Mouse (Mus musculus): ENCODE results near the gene Sh3d21. TPM values are rescaled to one million over a fixed set of nuclear protein-coding genes. Genes with fewer than 3 reads are reported as not detected.

Sh3d21 gene
- polyA plus RNA-seq, 1 experiment from 2014 or later: 8.4 TPM

- H3K9me3 ChIP-seq (ENCODE audit: control insufficient read depth, low read length): no peaks in the 10 kb centered on the region
- TF ChIP-seq CTCF (IDR thresholded peaks at IDR 0.05; ENCODE audit: low read depth) (peak; percentile 22; the same call in 1 of the 2 replicates), EP300 (optimal IDR thresholded peaks at IDR 0.05) (no peak)
These were observed 60.2 kb downstream of the Sh3d21 start for GRCm38 (mm10) chr4:126103057-126103581.

DNA sequence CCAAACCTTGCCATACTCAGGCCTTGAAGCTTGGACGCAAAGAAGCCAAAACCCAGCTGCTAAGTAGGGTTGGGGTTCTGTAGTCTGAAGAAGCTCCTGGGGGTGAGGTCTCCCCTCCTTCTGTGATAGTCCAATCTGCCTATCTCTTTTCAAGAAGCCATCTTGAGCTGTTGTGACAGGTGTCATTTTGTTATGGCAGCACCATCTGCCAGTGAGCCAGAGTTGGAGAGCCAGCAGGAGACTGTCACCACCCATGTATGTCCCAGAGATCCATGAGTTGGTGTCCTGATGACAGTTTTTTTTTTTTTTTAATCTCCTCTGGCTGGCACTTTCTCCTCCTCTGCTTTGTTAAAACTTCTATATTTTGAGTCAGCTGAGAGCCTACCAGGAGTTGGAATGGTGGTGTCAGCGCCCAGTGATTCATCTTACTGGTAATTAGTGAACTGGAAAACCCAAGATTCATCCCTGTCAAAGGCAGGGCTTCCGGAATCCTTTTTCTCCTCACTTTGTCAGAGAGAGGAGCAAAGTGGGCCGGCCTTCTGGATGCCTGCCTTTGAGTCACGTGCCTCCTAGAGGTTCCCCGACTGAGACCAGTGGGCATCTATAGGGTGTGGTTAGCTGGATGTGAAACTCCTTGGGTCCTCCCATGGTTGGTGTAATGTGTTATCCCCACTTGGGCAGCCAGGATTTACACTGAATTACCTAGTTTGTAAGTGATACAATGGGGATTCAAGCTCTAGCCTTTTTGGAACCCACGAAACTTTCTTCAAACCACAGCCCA lies 61.0 kb downstream of the Sh3d21 start:
- Histone ChIP-seq H3K4me2 (replicated peaks; ENCODE audit: low read depth) (peak overlapping the region; percentile 90), H3K9me3 (ENCODE audit: control insufficient read depth, low read length) (no peaks in the 10 kb centered on the region), H3K4me3 (ENCODE audit: low read depth, low read length) (no peak overlapping the region), H3K27ac (replicated peaks) (peak overlapping the region; percentile 95), H3K9ac (ENCODE audit: low read length) (no peak overlapping the region), H3K27me3 (ENCODE audit: control insufficient read depth, insufficient read depth, low read length) (no peaks in the 10 kb centered on the region), H3K4me1 (replicated peaks; ENCODE audit: control insufficient read depth, insufficient read depth) (peaks cover 10% of the 10 kb centered on the region), H3K36me3 (ENCODE audit: control insufficient read depth, insufficient read depth, low read length) (no peaks in the 10 kb centered on the region)
- DNase-seq (ENCODE audit: low spot score) (peak; percentile 37), ATAC-seq (ENCODE audit: low FRiP score, low TSS enrichment) (no peak)
- 0 out of 2 replicates have a peak, but pooled peaks have one; percentile 1 for TF ChIP-seq CTCF (IDR thresholded peaks at IDR 0.05; ENCODE audit: low read depth)
- TF ChIP-seq EP300 (optimal IDR thresholded peaks at IDR 0.05): no peak
- 38% methylated on average over 7 of the region's 7 CpGs for WGBS

More at GRCm38 (mm10) chr4:126103057-126103581, 60.2 kb downstream of the Sh3d21 start:
- DNase-seq (ENCODE audit: low spot score) (peak; percentile 93), ATAC-seq (ENCODE audit: low FRiP score, low TSS enrichment) (peak; percentile 80)
- no peaks in the 10 kb centered on the region for H3K27me3 ChIP-seq (ENCODE audit: control insufficient read depth, insufficient read depth, low read length)
- peak overlapping the region; percentile 57 for H3K9ac ChIP-seq (ENCODE audit: low read length)
- under 1% methylated on average over 15 of the region's 15 CpGs for WGBS
- peak overlapping the region; percentile 97 for H3K4me3 ChIP-seq (ENCODE audit: low read depth, low read length)
- H3K4me1 ChIP-seq (replicated peaks; ENCODE audit: control insufficient read depth, insufficient read depth): peaks cover 9% of the 10 kb centered on the region
- peak overlapping the region; percentile 95 for H3K27ac ChIP-seq (replicated peaks)
- H3K4me2 ChIP-seq (replicated peaks; ENCODE audit: low read depth): peak overlapping the region; percentile 90
- no peaks in the 10 kb centered on the region for H3K36me3 ChIP-seq (ENCODE audit: control insufficient read depth, insufficient read depth, low read length)

DNA sequence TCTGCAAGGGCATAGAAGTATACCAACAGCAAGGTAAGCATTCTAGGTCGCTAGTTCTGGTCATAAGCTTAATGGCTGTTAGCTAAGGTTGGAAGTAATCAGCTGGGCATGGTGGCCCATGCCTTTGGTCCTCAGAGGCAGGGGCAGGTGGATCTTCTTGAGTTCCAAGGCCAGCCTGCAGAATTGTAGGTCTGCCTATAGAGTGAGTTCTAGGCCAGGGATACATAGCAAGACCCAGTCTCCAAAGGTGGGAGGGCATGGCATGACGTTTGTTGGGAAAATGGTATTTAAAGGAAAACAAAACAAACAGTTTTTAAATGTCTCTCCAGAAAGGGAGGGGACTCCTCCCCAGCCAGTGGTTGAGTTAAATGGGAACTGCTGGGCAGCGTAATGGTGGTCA lies 62.5 kb downstream of the Sh3d21 start:
- Histone ChIP-seq H3K27ac (replicated peaks) (no peak overlapping the region), H3K9me3 (ENCODE audit: control insufficient read depth, low read length) (no peaks in the 10 kb centered on the region), H3K36me3 (ENCODE audit: control insufficient read depth, insufficient read depth, low read length) (no peaks in the 10 kb centered on the region), H3K9ac (ENCODE audit: low read length) (no peak overlapping the region), H3K4me2 (replicated peaks; ENCODE audit: low read depth) (no peak overlapping the region), H3K4me3 (ENCODE audit: low read depth, low read length) (no peak overlapping the region), H3K4me1 (replicated peaks; ENCODE audit: control insufficient read depth, insufficient read depth) (peaks cover 11% of the 10 kb centered on the region), H3K27me3 (ENCODE audit: control insufficient read depth, insufficient read depth, low read length) (no peaks in the 10 kb centered on the region)
- no peak for DNase-seq (ENCODE audit: low spot score)
- WGBS: 87% methylated on average over 3 of the region's 3 CpGs
- TF ChIP-seq CTCF (IDR thresholded peaks at IDR 0.05; ENCODE audit: low read depth) (no peak), EP300 (optimal IDR thresholded peaks at IDR 0.05) (no peak)
- ATAC-seq (ENCODE audit: low FRiP score, low TSS enrichment): no peak

Other genes starting within 250 kb of the Sh3d21 start
- gene Csf3r, start 138.9 kb downstream of the Sh3d21 start, polyA plus RNA-seq (2015; fragmentation: Nextera tagmentation; extraction: Ambion mirVana): 0.17 and 0.22 TPM in 2 replicates
- 81.9 and 90.0 TPM in 2 replicates for gene Mrps15, start 116.6 kb downstream of the Sh3d21 start, polyA plus RNA-seq (2015; fragmentation: Nextera tagmentation; extraction: Ambion mirVana)
- 3.6 and 5.1 TPM in 2 replicates for gene Oscp1, start 104.9 kb downstream of the Sh3d21 start, polyA plus RNA-seq (2015; fragmentation: Nextera tagmentation; extraction: Ambion mirVana)
- gene Lsm10, start 66.9 kb downstream of the Sh3d21 start, polyA plus RNA-seq (2015; fragmentation: Nextera tagmentation; extraction: Ambion mirVana): 41.8 and 46.5 TPM in 2 replicates
- gene Stk40, start 59.5 kb downstream of the Sh3d21 start, polyA plus RNA-seq (2015; fragmentation: Nextera tagmentation; extraction: Ambion mirVana): 17.3 and 20.2 TPM in 2 replicates
- 39.7 and 39.9 TPM in 2 replicates for gene Eva1b, start 15.7 kb downstream of the Sh3d21 start, polyA plus RNA-seq (2015; fragmentation: Nextera tagmentation; extraction: Ambion mirVana)
- 70.3 and 78.7 TPM in 2 replicates for gene Thrap3, start 39.3 kb upstream of the Sh3d21 start, polyA plus RNA-seq (2015; fragmentation: Nextera tagmentation; extraction: Ambion mirVana)
- gene Map7d1, start 92.9 kb upstream of the Sh3d21 start, polyA plus RNA-seq (2015; fragmentation: Nextera tagmentation; extraction: Ambion mirVana): 15.2 and 17.8 TPM in 2 replicates
- 80.7 and 84.6 TPM in 2 replicates for gene Trappc3, start 98.8 kb upstream of the Sh3d21 start, polyA plus RNA-seq (2015; fragmentation: Nextera tagmentation; extraction: Ambion mirVana)
- 6.4 and 7.8 TPM in 2 replicates for gene Col8a2, start 123.3 kb upstream of the Sh3d21 start, polyA plus RNA-seq (2015; fragmentation: Nextera tagmentation; extraction: Ambion mirVana)
- gene Adprhl2, start 158.2 kb upstream of the Sh3d21 start, polyA plus RNA-seq (2015; fragmentation: Nextera tagmentation; extraction: Ambion mirVana): 33.8 and 35.7 TPM in 2 replicates
- 3.6 and 3.9 TPM in 2 replicates for gene Tekt2, start 162.2 kb upstream of the Sh3d21 start, polyA plus RNA-seq (2015; fragmentation: Nextera tagmentation; extraction: Ambion mirVana)

All from stomach, postnatal 0 days (tissue).